Mouse (Mus musculus) kidney, adult 9 months (tissue): ENCODE data around the gene Clasp1.

Experiments
- DNase-seq: peaks from one replicate; pipeline ENCODE4 v3.0.0; 2022

The Clasp1 gene

GRCm38 (mm10) chr1:118403440-118403839, 14.6 kb downstream of the Clasp1 start:
- DNase-seq, result no peak

GRCm38 (mm10) chr1:118407586-118408250, 18.9 kb downstream of the Clasp1 start:
- no peak for DNase-seq

- DNase-seq, result no peak
Measured at GRCm38 (mm10) chr1:118409249-118409648, 20.4 kb downstream of the Clasp1 start.

GRCm38 (mm10) chr1:118410824-118411223, 22.0 kb downstream of the Clasp1 start:
- no peak for DNase-seq

- no peak for DNase-seq
Measured at GRCm38 (mm10) chr1:118413169-118413568, 24.3 kb downstream of the Clasp1 start.

GRCm38 (mm10) chr1:118417047-118417730, 28.3 kb downstream of the Clasp1 start:
- no peak for DNase-seq

GRCm38 (mm10) chr1:118419399-118419798, 30.5 kb downstream of the Clasp1 start:
- DNase-seq, result no peak

- no peak for DNase-seq
Measured at GRCm38 (mm10) chr1:118421149-118421548, 32.3 kb downstream of the Clasp1 start.

GRCm38 (mm10) chr1:118422812-118423211, 34.0 kb downstream of the Clasp1 start:
- no peak for DNase-seq

GRCm38 (mm10) chr1:118425982-118426381, 37.1 kb downstream of the Clasp1 start:
- DNase-seq, result no peak

- DNase-seq, result no peak
Measured at GRCm38 (mm10) chr1:118428354-118429084, 39.7 kb downstream of the Clasp1 start.

- DNase-seq, result no peak
Measured at GRCm38 (mm10) chr1:118431548-118431947, 42.7 kb downstream of the Clasp1 start.

- peak; percentile 44 for DNase-seq
Measured at GRCm38 (mm10) chr1:118435001-118435473, 46.2 kb downstream of the Clasp1 start.

GRCm38 (mm10) chr1:118437856-118438255, 49.0 kb downstream of the Clasp1 start:
- DNase-seq, result no peak

- no peak for DNase-seq
Measured at GRCm38 (mm10) chr1:118438332-118438731, 49.5 kb downstream of the Clasp1 start.

- DNase-seq, result no peak
Measured at GRCm38 (mm10) chr1:118440547-118440946, 51.7 kb downstream of the Clasp1 start.

GRCm38 (mm10) chr1:118444420-118444819, 55.6 kb downstream of the Clasp1 start:
- no peak for DNase-seq

GRCm38 (mm10) chr1:118444988-118445387, 56.1 kb downstream of the Clasp1 start:
- DNase-seq, result no peak

GRCm38 (mm10) chr1:118445441-118445840, 56.6 kb downstream of the Clasp1 start:
- no peak for DNase-seq

- DNase-seq, result no peak
Measured at GRCm38 (mm10) chr1:118446006-118446405, 57.1 kb downstream of the Clasp1 start.

GRCm38 (mm10) chr1:118447131-118447530, 58.3 kb downstream of the Clasp1 start:
- DNase-seq, result no peak

- no peak for DNase-seq
Measured at GRCm38 (mm10) chr1:118448214-118448613, 59.4 kb downstream of the Clasp1 start.

- DNase-seq, result no peak
Measured at GRCm38 (mm10) chr1:118450891-118451450, 62.1 kb downstream of the Clasp1 start.
